Mouse (Mus musculus): ENCODE data around the gene AI661453. TPM values are rescaled to one million over a fixed set of nuclear protein-coding genes. Genes with fewer than 3 reads are reported as not detected.

Gene AI661453
- total RNA-seq, 2 experiments from 2014 or later = 0.76 to 1.0 TPM

- no peak for DNase-seq (ENCODE audit: low spot score in 2 of 2)
Observed at GRCm38 (mm10) chr17:47440359-47440890, 4.0 kb downstream of the AI661453 start.

- DNase-seq (ENCODE audit: low spot score in 2 of 2) = no peak
Observed at GRCm38 (mm10) chr17:47441296-47442051, 5.1 kb downstream of the AI661453 start.

DNA sequence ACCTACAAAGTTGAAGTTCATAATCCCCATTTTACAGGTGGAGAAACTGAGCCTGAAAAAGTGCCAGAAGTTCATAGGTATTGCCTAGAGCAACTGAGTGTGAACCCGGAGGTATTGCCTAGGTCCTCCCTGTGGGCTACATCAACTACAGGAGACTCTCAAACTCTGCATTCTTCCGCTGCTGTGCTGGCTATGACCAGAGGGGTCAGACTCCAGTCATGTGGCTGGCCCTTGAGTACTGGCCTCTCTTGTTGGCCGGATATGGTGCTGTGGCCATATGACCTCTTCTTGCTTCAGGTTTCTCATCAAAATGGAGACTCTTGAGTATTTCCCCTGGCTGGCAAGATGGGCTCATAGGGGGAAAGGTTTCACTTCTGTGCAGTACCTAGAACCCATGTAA, 5.9 kb downstream of the AI661453 start:
- no peak for DNase-seq (ENCODE audit: low spot score in 2 of 2)

- DNase-seq (ENCODE audit: low spot score in 2 of 2) = no peak
Observed at GRCm38 (mm10) chr17:47444113-47444512, 7.7 kb downstream of the AI661453 start.

GRCm38 (mm10) chr17:47445518-47445917, 9.1 kb downstream of the AI661453 start:
- DNase-seq (ENCODE audit: low spot score in 2 of 2) = no peak

DNA sequence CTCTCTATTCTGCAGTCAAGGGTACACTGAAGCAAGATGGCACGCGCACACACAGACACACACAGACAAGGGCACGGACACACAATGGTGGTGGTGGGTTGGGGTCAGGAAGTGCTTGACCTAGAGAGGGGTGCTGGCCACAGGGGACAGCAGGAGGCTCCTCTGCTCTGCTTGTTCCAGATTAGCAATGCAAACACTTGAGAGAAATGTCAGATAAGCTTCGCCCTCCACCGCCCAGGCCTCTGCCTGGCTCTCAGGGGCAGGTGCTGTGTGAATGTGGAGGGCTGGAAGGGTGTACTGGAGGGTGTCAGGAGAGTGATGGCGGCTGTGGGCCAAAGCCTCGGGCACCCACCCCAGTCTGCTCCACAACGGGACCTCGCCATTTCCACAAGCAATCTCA, 9.6 kb downstream of the AI661453 start:
- DNase-seq (ENCODE audit: low spot score in 2 of 2) = no peak

DNA sequence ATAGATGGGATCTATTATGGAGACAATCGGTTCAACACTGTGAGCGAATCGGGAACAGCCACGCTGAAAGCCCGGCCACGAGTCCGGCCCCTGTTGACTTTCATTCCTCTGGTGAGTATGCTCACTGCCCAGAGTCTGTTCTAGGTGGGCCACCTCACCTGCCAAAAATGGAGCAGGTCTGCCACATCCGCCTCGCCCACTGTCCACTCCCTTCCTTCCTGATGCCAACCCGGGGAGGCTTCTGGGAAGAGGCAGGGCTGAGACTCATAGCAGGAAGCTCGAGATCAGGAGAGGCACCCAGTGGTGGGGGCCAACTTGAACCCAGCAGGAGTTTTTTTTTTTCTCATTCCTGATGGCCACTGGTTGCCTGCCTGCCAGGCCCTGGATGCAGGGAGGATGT, 10.1 kb downstream of the AI661453 start:
- DNase-seq (ENCODE audit: low spot score in 2 of 2) = no peak

DNA sequence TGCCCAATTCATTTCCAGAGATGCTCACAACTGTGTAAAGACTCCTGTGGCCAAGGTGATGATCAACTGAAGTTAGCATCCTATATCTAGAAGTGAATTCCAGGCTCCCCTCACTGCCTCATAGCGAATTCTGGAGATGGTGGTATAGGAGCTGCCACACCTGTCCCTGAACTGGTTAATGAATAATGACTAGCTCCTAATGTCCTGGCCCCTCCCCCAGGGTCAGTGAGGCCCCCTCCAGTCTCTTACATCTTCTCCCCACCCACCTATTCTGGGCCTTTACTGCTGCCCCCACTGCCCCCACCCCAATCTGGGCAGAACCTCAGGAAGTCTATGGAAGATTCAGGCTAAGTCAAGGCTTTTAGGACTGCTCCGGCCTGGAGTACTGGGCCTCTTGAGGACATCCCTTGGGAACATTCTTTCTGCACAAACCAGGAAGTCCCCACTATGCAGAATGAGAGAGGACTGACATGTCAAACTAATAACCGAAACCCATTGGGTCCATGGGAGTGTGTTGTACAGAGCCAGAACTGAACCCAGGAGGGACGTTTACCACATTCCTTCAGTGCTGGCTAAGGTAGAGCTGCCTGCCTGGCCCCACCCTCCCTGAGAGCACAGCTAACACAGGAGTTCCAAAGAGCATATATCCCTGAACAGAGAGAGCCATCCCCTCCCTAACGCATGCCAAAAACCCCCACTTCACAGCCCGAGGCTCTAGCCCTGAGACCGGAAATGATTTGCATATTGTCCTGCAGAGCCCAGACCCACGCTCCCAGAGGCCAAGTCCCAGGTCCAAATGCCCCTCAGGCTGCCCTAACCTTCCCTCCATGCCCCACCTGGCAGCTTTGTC, 12.3 kb downstream of the AI661453 start:
- DNase-seq (ENCODE audit: low spot score in 2 of 2) = no peak

- DNase-seq (ENCODE audit: low spot score in 2 of 2) = no peak
Observed at GRCm38 (mm10) chr17:47449432-47449831, 13.0 kb downstream of the AI661453 start.

- no peak for DNase-seq (ENCODE audit: low spot score in 2 of 2)
Observed at GRCm38 (mm10) chr17:47450239-47450638, 13.8 kb downstream of the AI661453 start.

GRCm38 (mm10) chr17:47450880-47451565, 14.6 kb downstream of the AI661453 start:
- DNase-seq (ENCODE audit: low spot score in 2 of 2) = no peak

DNA sequence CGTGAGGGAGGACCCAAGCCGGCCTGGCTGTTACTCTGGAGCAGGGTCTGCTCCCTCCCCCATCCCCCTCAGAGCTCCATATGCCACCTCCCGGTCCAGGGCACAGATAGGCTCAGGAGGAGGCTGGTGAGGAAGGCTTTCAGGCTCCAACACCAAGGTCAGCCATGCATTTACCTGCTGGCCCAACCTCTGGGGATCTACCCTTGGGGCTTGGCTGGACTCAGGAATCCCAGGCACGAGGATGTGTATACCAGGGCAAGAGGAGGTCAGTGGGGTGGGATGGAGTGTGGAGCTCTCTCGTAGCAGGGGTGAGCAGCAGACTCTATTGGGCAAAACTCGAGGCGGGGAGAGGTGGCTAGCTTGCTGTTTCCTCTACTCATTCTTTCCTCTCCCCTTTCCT, 16.5 kb downstream of the AI661453 start:
- DNase-seq (ENCODE audit: low spot score in 2 of 2) = no peak

- DNase-seq (ENCODE audit: low spot score in 2 of 2) = no peak
Observed at GRCm38 (mm10) chr17:47454675-47455074, 18.3 kb downstream of the AI661453 start.

DNA sequence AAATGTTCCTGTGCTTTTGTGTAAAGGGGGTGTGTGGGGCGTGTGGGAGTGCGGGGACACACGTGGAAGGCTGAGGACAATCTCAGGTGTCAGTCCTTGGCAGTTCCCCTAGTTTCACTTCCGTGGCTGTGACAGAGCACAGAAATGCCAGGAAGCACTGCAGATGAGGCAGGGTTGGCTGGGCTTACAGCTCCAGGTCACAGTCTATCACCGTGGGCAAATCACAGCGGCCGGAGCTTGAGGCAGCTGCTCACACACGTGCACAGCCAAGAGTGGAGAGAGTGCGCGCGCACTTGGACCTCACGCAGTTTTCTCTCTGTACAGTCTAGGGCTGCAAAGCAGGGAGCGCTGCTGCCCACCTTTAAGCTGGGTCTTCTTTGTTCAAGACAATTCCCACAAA, 21.9 kb downstream of the AI661453 start:
- no peak for DNase-seq (ENCODE audit: low spot score in 2 of 2)

- no peak for DNase-seq (ENCODE audit: low spot score in 2 of 2)
Observed at GRCm38 (mm10) chr17:47458936-47459335, 22.5 kb downstream of the AI661453 start.

DNA sequence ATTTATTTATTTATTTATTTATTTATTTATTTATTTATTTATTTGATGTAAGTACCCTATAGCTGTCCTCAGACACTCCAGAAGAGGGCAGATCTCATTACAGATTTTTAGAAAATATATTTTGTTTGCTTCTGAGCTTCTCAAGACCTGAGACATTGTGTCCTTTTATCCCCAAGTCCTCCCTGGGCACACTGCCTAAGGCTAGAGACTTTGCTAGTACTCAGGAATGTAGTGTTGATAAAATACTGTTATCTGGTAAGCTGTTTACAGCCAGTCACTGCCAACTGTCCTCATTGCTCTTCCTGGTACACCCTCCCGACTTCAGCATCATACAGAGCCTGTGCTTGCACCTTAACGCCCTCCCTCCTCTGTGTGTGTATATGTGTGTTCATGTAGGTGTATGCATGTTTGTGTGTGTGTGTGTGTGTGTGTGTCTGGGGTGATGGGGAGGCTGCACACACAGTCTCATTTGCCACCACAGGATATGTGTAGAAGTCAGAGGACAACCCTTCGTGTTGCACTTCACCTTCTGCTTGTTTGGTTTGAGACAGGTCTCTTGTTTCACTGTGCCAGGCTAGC, 23.0 kb downstream of the AI661453 start:
- DNase-seq (ENCODE audit: low spot score in 2 of 2) = no peak

- DNase-seq (ENCODE audit: low spot score in 2 of 2) = no peak
Observed at GRCm38 (mm10) chr17:47461688-47462087, 25.3 kb downstream of the AI661453 start.

- no peak for DNase-seq (ENCODE audit: low spot score in 2 of 2)
Observed at GRCm38 (mm10) chr17:47462209-47462608, 25.8 kb downstream of the AI661453 start.

GRCm38 (mm10) chr17:47462728-47463388, 26.4 kb downstream of the AI661453 start:
- no peak for DNase-seq (ENCODE audit: low spot score in 2 of 2)

DNA sequence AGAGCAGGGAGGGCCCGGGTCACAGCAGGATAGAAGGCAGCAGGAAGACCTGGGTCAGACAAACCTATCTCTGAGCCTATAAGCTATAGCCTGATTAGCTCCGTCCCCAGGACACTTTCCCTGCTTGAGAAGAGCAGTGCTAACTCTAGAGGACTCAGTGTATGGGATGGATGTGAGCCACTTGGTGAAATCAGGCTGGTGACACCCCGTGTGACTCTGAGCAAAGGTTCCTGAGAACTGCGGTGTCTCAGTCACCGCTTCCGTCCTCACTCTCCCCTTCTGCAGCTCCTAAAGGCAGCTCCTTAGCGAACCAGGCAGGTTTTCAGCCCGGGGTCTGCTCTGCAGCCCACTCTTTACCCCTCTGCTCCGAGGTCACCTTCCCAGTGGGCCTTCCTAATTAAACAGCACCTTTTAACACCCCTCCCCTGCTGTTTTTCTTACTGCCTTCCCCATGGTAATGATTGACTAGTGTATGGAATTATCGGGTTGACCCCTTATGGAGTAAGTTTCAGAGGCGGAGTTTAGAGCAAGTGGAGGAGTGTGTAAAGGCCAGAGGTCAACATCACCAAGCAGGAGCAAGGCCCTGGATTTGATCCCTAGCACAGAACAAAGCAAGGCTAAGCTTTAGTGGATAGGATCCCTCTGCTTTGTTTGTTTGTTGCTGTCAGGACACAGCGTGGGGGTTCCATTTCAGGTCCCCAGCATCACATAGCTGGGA, 28.0 kb downstream of the AI661453 start:
- no peak for DNase-seq (ENCODE audit: low spot score in 2 of 2)

All from gastrocnemius, postnatal 4 days (tissue).